Mouse (Mus musculus) E14TG2a.4 (cell line): ENCODE results near the gene Zfp644.
A peak's percentile ranks its signal among the peaks of the same experiment; 100 is the strongest.

Experiments
- H3K27me3 ChIP-seq: 2 replicates; pipeline ENCODE4 v1.6.1; 2014; ENCODE audit warnings: low read length, control low read depth; ENCODE audit not compliant: insufficient read depth
- H3K36me3 ChIP-seq: 2 replicates; pipeline ENCODE4 v1.6.1; 2014; ENCODE audit warnings: low read length, control low read depth; ENCODE audit not compliant: insufficient read depth
- H3K4me1 ChIP-seq: replicated peaks from 2 replicates; pipeline ENCODE4 v1.6.1; 2014; ENCODE audit warnings: low read depth, low read length, control low read depth
- H3K4me3 ChIP-seq: replicated peaks from 2 replicates; pipeline ENCODE4 v1.5.1; 2014; ENCODE audit warnings: mild to moderate bottlenecking, low read length
- H3K9me3 ChIP-seq: 2 replicates; pipeline ENCODE4 v1.6.1; 2014; ENCODE audit warnings: low read length, control low read depth
- CTCF ChIP-seq: conservative IDR thresholded peaks from 2 replicates; pipeline ENCODE4 v1.5.1; 2014; ENCODE audit warnings: low read length
- NANOG ChIP-seq: IDR thresholded peaks from 2 replicates; pipeline ENCODE4 v1.6.1; 2014; ENCODE audit warnings: borderline replicate concordance, low read length, mixed read lengths
- POU5F1 ChIP-seq: IDR thresholded peaks from 2 replicates; pipeline ENCODE4 v1.6.1; 2014; ENCODE audit warnings: low read length, borderline replicate concordance

Zfp644 gene

GRCm38 (mm10) chr5:106696396-106697337 is at the start of gene Zfp644:
Zfp644 (minus strand) TSS chr5:106697287.
- Histone ChIP-seq H3K4me1 (peaks cover 46% of the 10 kb centered on the region), H3K4me3 (peak within 1 kb of the TSS; percentile 93), H3K9me3 (no peaks in the 10 kb centered on the region), H3K36me3 (peaks cover 13% of the 10 kb centered on the region), H3K27me3 (no peaks in the 10 kb centered on the region)
- no peak for TF ChIP-seq POU5F1
- TF ChIP-seq NANOG = no peak
- no peak for TF ChIP-seq CTCF

- Histone ChIP-seq H3K36me3 (no peaks in the 10 kb centered on the region), H3K27me3 (peaks cover 3% of the 10 kb centered on the region; the same call in 1 of the 2 replicates), H3K9me3 (peaks cover 17% of the 10 kb centered on the region), H3K4me1 (no peaks in the 10 kb centered on the region), H3K4me3 (no peak overlapping the region)
- TF ChIP-seq CTCF (no peak), NANOG (no peak), POU5F1 (no peak)
These were observed 42.6 kb upstream of the Zfp644 start for GRCm38 (mm10) chr5:106739716-106740115.

- TF ChIP-seq NANOG = no peak
- TF ChIP-seq POU5F1 = no peak
- no peak for TF ChIP-seq CTCF
- H3K27me3 ChIP-seq = 0 out of 2 replicates have a peak, but pooled peaks cover 4% of the 10 kb centered on the region
- no peaks in the 10 kb centered on the region for H3K9me3 ChIP-seq
- H3K36me3 ChIP-seq = no peaks in the 10 kb centered on the region
- no peaks in the 10 kb centered on the region for H3K4me1 ChIP-seq
- H3K4me3 ChIP-seq = no peak overlapping the region
These were observed 26.4 kb upstream of the Zfp644 start for GRCm38 (mm10) chr5:106723487-106723886.

- 0 out of 2 replicates have a peak, but pooled peaks cover 4% of the 10 kb centered on the region for H3K27me3 ChIP-seq
- no peaks in the 10 kb centered on the region for H3K36me3 ChIP-seq
- TF ChIP-seq POU5F1 (no peak), NANOG (no peak), CTCF (no peak)
- H3K4me3 ChIP-seq = no peak overlapping the region
- H3K4me1 ChIP-seq = no peaks in the 10 kb centered on the region
- H3K9me3 ChIP-seq = no peaks in the 10 kb centered on the region
These were observed 25.7 kb upstream of the Zfp644 start for GRCm38 (mm10) chr5:106722771-106723170.

GRCm38 (mm10) chr5:106711870-106712277 is 14.8 kb upstream of the Zfp644 start:
- Histone ChIP-seq H3K9me3 (no peaks in the 10 kb centered on the region), H3K36me3 (no peaks in the 10 kb centered on the region), H3K27me3 (peaks cover 15% of the 10 kb centered on the region; the same call in 1 of the 2 replicates), H3K4me3 (no peak overlapping the region), H3K4me1 (peaks cover 29% of the 10 kb centered on the region)
- TF ChIP-seq NANOG = no peak
- no peak for TF ChIP-seq POU5F1
- TF ChIP-seq CTCF = no peak

- no peak overlapping the region for H3K4me3 ChIP-seq
- H3K4me1 ChIP-seq = peaks cover 29% of the 10 kb centered on the region
- H3K9me3 ChIP-seq = no peaks in the 10 kb centered on the region
- H3K27me3 ChIP-seq = peaks cover 15% of the 10 kb centered on the region; the same call in 1 of the 2 replicates
- H3K36me3 ChIP-seq = no peaks in the 10 kb centered on the region
- TF ChIP-seq CTCF (no peak), NANOG (no peak), POU5F1 (no peak)
These were observed 14.2 kb upstream of the Zfp644 start for GRCm38 (mm10) chr5:106711220-106711726.

GRCm38 (mm10) chr5:106710611-106711010 is 13.5 kb upstream of the Zfp644 start:
- Histone ChIP-seq H3K4me3 (no peak overlapping the region), H3K4me1 (peaks cover 29% of the 10 kb centered on the region), H3K27me3 (peaks cover 15% of the 10 kb centered on the region; the same call in 1 of the 2 replicates), H3K9me3 (no peaks in the 10 kb centered on the region), H3K36me3 (no peaks in the 10 kb centered on the region)
- TF ChIP-seq CTCF (no peak), POU5F1 (no peak), NANOG (no peak)

GRCm38 (mm10) chr5:106710085-106710409 is 13.0 kb upstream of the Zfp644 start:
- H3K4me3 ChIP-seq = no peak overlapping the region
- no peaks in the 10 kb centered on the region for H3K9me3 ChIP-seq
- TF ChIP-seq POU5F1 = no peak
- no peak for TF ChIP-seq CTCF
- TF ChIP-seq NANOG = no peak
- H3K27me3 ChIP-seq = peaks cover 15% of the 10 kb centered on the region; the same call in 1 of the 2 replicates
- peaks cover 29% of the 10 kb centered on the region for H3K4me1 ChIP-seq
- no peaks in the 10 kb centered on the region for H3K36me3 ChIP-seq
